Mouse (Mus musculus) cerebellum, postnatal 10 days (tissue): ENCODE results near the gene Agl.

ENCODE experiments used
- DNase-seq, 2 experiments: peaks; one replicate each; pipeline ENCODE4 v3.0.0; 2021; ENCODE audit warnings: mixed read lengths in 2 of 2

Gene Agl

DNA sequence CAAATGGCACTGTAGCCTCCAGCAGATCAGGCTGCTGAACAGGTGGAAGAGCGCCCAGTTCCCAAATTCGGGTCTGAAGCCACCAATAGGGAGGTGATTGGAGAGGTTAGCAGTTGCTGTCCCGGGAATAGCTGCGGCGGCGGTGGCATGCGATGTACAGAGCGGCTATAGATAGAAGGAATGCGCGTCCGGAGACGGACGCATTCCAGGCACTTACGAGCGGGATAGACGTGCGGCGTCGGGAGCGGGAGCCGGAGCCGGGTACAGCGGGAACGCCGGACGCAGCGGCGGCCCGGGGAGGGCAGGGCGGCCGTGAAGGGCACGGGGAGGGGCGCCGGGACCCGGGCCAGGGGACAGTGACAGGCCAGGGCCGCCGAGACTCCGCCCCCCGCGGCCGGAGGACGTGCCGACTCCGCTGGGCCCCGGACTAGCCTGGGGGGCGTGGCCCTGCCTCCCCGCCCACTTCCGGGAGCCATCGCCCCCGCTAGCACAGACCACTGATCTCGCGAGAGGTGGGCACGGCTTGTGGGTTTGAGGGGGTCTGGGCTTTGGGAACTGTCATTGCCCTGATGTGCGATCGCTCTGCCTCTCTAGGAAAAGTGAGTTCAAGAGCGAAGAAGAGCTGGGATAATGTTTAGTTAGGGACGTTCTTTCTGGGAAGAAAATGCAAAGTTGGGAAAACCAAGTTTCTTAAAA is at the start of gene Agl:
TSS of gene Agl (minus strand) at position 356 of the 696 bp plus-strand sequence.
- DNase-seq: peak; percentile 98 to 99

DNA sequence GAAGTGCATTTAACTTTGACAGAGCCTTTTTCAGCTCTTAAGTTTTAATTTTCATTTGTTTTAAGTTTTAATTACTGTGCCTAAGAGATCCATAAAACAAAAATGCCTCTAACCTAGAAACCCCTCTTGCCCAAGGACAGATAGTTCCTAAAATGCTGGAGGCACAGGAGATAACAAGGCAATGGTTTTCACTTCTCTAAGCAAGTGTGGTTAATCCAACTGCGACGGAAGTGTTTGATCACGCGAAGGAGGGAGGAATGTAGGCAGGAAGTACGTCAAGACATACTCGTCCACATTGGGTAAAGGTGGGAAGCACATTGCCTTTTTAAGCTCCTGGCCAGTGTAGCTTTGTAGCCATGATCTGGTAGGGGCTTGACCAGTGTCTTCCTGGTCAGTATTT is 49.6 kb upstream of the Agl start:
- no peak for DNase-seq

DNA sequence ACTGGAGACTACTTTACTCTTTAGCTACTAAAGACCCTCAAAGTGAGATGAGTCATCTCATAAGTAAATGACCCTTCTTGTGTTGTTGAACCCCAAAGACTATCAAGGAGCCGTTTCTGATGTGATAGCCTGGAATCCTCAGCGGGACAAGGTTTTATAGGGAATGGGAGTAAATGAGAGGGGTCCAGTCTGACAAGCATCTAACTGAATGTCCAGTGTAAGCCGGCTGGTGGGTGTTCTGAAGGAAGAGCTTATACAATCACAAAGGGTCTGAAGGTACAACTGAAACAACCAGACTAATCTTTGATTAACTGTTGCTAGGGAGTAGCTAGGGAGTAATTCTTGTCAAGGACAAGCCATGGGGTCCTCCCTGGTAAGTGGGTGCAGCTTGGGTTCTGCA is 44.5 kb upstream of the Agl start:
- no peak for DNase-seq

DNA sequence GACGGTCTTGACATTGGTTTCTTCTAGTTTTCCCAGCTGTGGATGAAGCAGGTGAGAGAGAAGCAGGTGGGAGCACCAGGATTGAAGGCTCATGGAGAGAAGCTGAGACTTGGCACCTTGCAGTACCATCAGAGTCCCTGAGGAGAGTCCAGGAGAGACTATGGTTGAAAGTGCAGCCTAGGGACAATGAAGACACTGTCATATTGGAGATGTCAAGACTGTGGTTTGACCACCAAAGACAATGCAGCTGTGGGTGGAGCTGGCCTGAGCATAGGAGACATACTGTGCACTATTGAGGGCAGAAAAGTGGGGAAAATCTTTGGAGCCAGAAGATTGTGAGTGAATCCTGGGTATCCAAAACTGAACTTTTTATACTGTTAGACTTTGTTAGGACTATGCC is 42.4 kb upstream of the Agl start:
- DNase-seq: no peak

DNA sequence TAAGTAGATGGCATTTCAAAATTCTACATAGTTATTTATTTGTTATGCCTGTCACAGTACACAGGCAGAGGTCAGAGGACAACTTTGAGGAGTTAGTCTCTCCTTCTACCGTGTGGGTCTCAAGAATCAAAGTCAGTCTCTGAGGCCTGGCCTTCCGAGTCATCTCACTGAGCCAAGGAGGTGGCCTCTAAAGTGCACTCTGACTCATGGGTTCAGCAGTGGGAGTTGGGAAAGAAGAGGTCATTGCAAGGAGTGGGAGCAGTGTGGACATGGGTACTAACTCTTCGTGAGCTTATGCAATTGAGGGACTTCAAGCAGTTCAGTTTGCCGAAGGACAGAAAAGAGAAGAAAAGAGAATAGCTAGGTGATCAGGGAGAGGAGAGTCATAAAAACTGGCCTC is 41.0 kb upstream of the Agl start:
- DNase-seq: no peak

DNA sequence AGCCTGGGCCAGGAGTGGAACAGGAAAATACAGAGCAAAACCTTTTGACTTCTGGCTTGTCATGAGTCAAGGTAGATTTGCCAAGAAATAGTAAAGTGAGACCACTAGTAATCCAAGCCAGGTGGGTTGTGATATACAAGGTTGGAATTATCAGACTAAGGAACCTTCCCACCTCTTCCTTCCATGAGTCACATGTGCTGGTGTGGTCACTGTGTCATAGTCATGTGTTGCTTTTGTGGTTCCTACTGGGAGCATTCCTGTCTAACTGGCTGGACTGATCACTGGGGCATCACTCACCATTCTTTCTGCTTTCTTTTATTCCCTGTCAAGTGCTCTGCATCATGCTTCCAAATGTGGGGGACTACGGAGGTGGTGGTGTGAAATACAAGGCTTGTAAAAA is 40.1 kb upstream of the Agl start:
- no peak for DNase-seq

DNA sequence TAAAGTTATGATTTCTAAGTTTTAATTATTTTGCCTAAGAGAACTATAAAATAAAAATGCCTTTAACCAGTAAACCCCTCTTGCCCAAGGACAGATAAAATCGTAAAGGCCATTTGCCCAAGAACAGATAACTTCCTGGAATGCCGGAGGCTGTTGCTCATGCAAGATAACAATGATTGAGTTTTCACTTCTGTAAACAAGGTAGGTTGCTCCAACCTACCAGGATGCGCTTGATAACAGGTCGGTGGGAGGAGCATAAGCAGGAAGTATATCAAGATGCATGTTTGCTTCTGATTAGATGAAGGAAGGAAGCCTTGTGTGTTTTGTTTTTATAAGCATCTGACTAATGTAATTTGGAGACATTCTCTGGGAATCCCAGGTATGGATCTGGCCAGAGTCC is 38.1 kb upstream of the Agl start:
- no peak for DNase-seq

DNA sequence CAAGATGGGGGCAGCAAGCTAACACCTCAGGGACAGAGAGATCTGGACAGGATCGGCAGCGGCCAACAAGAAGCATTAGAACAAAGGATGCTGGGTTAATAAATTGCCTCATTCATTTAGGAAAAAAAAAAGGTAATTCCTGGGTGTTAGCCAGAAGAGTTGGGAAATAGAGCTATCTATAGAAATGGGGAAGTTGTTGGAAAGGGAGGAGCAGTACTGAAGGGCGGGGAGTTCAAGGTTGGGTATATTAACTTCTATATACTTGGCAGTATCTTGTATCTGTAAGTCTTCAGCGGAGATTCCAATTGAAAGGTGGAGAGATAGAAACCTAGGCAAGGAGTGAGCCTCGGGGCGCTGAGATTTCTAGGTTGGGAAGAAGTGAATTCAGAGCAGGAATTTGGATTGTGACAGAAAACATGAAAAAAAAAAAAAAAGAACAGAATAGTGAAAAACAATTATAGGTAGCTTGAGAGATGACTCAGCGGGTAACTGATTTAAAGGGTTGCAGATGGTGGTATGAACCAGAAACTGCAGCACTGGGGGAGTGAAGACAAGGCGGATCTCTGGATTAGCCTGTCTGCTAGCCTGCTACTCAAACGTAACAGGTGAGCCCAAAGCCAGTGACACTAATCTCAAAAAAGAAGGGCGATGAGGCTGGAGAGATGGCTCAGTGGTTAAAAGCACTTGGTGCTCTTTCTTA is 37.1 kb upstream of the Agl start:
- DNase-seq: no peak

DNA sequence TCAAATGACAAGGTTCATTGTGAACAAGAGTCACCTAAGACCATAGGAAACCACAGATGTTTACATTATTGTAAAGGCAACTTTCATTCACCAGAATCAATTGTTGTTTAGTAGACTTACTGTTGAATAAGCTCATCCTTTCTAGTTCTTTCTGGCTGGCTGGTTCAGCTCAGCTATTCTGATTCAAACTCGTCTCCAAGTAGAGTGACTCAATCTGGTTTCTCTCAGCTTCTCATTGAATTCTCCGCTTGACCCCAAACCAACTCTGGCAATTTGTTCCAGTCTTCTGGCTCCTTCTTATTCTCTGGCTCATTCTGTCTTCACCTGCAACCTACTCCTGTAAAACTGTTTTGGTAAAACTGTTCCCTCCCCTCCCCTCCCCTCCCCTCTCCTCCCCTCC is 33.3 kb upstream of the Agl start:
- no peak for DNase-seq

DNA sequence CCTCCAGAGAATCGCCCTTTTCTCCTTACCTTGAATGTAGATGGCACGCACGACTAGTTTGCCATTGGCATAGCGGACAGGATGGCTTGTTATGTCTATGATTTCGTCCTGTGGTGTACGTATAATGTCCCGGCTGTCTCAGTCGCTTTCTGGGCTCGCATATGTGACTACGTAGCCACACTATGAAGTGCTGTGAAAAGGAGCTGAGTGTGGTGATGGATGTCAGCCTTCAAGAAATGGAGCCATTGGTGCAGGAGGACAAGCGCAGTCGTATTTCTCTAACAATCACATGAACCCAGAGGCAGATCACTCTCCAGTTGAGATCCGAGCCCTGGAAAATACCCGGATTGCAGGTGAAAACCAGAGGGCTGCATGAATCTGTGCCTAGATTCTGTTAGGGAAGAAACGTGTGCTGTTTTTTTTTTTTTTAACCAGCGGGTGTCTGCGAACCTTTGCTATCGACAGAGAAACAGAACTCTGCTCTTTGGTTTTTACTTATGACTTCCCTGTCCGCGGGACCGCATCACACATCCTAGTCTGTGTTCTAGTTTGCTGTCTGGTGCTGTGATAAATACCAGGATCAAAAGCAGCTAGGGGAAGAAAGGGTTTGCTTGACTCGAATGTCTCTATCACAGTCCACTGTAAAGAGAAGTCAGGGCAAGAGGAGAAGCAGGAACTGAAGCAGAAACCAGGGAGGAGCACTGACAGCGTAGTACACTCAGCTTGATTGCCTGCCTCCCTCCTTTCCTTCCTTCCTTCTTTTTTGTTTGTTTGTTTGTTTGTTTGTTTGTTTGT is 28.9 kb upstream of the Agl start:
- no peak for DNase-seq

DNA sequence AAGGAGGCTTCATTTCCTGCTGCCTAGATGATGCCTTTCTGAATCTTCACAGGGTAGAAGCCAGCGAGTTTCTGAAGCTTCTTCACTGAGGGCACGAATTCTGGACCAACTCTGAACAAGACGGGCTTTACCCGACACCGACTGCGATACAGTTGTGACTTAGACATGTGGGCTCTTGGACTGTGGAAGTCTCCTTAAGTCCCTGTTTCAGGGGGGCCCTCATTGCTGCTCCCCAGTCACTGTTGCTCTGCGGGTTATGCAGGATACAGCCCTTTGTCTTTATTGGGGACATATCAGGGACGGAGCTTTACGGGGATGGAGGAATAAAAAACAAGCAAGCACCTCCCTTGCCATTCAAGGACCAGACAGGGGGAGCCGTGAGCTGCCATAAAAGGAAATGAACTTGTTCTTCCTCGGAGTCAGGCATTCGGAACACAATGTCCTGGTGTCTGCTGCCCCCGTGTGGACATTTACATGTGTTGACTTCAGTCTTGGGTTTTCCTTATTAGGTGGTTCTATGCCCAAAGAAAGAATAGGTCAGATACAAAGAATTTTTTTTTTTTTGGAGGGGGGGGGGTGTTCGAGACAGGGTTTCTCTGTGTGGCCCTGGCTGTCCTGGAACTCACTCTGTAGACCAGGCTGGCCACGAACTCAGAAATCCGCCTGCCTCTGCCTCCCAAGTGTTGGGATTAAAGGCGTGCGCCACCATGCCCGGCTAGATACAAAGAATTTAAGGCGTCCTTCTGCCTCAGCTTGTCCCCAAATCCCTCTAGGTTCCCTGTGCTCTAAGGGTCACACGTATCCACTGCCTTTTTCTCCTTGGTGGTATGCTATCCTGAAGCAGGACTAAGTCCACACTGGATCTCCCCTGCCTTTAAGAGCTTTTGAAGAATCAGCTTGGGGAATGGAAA is 28.1 kb upstream of the Agl start:
- DNase-seq: peak; percentile 93 to 95

DNA sequence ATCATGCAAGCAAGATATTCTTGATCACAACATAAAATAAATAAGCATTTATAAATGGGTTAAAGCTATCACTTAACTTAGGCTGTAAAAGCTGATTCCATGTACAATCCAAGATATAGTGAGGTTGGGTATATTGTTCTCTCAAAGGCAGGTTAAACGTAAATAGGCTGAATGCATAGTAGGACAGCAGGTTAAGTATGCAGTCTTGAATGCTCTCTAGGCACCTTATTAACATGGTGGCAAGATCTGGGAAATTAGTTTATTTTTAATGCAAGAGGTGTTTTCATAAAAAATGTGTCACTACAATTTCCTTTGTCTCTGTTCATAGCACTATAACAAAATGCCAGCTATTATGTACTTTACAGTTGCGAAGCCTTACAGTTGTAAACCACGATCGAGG is 27.4 kb upstream of the Agl start:
- DNase-seq: no peak

DNA sequence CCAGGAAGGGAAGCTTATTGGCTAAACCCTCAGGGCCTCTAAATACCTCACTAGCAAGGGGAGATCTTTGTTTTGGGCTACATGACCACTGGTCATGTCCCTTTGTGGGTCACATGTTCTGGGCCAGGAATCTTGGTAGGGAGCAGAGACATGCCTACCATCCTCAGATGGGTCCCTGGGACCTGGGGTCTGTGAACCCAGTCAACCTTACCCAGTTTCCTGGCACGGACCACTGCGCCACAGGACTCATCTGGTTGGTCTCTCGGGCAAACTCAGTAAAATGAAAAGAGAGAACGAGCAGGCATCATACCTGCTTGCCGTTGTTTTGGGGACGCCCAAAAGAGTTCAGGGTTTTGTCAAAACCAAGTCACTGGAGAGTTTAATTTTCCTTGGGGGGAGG is 26.3 kb upstream of the Agl start:
- DNase-seq: no peak

DNA sequence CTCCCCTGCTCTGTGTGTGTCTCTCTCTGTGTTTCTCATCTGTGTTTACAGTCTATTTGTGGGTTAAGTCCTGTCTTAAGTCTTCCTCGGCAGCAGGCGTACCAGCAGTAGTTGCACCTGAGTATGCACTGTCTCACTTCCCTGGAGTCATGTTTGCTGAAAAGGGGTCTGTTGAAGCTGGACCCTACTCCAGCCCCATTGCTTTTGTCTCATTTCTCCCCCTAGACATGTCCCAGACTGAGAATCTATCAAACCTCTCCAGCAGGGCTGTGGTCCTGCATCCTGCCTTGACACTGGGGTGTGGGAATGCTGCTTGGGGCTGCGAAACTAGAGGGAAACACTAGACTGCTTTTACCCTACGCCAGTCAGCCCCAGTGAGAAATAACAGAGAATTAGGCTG is 25.5 kb upstream of the Agl start:
- DNase-seq: no peak

DNA sequence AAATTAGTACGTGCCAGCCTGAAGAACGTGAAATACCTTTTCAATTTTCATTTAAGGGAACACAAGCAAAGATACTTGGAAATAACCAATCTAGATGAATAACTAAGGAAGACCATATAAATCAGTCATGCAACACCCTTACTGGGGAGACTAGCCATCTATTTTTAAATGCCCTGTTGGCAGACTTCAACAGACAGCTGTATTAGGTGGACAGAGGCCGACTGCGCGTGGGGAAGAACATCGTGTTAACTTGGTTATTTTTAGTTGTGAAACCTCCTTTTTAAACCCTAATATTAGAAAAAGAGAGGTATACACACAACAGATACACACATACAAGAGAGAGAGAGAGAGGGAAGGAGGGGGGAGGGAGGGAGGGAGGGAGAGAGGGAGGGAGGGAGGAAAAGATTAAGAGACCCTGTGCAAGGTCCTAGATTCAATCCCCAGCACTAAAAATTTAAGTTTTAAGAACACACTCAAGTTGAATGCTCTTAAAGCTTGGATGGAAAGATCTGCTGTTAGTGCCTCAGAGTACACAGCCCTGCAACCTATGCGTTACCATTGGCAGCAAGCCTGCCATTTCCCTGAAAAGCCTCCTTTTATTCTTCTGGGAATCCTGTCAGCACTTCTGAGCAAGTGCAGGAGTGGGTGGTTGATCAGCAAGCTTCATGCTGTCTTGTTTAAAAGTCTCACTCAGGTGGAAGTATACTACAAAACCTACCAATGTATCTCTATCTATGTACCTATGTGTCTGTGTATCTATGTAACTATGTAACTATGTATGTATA is 24.8 kb upstream of the Agl start:
- DNase-seq: no peak

DNA sequence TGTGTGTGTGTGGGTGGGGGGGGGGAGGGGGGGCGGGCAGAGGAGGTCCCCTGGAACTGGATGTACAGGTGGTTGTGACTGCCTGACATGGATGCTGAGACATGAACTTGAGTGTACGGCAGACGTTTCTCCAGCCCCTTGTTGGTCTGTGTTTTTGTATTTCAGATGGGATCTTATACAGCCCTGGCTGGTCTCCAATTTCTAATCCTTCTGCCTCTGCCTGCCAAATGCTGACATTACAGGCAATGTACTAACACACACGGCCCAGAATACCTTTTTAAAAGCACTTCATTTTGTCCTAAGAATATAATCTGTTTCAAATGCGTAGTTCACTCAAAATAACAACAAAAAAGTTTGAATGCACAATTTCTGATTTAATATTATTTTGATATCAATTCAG is 23.4 kb upstream of the Agl start:
- peak; percentile 20 to 46 for DNase-seq

DNA sequence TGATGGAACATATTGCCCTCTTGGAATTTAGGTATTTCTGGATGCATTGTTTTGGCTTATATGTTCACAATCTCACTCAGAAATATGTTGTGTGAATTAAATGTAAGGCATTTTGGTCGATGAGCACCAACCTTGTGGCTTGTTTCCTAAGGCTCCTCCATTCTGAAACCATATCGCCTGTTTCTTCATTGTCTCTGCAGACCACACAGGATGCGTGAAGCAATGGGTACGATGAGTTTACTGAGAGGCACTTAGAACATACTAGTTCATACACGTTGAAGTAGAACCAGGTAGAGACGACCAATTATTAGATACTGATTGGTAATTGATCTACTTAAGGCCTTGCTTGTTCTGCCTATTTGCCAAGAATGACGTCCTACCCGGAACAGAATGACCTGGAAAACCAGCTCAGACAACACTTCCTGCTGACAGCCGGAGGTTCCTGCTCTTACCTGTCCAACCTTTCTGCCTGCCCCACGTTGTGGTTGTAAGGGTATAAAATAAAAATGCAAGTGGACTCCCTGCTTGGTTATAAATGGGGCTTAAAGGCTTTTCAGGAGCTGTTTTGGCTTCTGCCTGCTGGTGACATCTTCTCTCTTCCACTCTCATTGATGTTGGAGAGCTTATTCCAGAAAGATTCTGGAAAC is 21.4 kb upstream of the Agl start:
- DNase-seq: no peak

DNA sequence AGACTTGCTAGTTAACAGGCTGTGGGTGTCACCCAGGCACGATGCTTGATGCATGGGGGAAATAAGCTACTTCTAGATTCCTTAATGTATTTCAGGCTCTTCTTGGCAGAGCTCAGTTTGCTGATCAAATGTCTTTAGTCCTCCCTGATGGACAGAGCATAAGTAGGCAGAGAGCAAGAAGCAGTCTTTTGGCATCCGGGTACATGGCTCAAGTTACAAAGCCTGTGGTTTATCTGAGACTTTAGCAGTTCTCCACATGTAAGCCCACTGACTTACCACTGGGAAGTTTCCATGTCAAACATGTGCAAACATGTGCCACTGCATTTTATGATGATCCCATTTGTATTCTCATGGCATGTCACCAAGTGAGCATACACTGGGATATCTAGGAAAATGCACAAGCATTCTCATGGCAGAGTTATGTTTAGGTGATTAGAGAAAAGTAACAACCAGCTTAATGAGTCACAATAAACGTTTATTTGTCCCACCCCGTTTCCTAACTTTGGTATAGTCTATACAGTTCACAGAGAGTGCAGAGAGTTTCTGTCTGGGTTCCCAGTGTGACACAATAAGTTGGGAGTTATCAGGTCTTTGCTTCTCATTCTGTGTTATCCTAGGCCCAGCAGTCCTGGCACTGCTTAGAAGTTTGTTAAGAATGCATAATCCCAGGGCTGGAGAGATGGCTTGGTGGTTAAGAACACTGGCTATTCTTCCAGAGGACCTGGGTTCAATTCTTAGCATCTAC is 18.7 kb upstream of the Agl start:
- DNase-seq: no peak

DNA sequence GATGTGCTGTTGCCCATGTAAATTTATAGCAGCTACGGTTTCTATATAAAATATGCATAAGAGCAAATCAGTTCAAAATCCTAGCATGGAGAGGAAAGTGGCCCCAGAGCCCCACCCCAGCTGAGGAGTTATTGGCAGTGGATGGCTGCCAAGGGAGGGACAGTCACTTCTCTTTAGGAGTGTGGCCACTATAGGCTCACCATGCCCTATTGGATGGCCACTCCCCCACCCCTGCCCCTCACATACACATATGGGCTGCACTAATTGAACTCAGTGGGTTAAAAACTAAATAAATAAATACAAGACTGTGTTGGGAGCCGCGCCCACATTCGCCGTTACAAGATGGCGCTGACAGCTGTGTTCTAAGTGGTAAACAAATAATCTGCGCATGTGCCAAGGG is 9.3 kb upstream of the Agl start:
- no peak for DNase-seq

DNA sequence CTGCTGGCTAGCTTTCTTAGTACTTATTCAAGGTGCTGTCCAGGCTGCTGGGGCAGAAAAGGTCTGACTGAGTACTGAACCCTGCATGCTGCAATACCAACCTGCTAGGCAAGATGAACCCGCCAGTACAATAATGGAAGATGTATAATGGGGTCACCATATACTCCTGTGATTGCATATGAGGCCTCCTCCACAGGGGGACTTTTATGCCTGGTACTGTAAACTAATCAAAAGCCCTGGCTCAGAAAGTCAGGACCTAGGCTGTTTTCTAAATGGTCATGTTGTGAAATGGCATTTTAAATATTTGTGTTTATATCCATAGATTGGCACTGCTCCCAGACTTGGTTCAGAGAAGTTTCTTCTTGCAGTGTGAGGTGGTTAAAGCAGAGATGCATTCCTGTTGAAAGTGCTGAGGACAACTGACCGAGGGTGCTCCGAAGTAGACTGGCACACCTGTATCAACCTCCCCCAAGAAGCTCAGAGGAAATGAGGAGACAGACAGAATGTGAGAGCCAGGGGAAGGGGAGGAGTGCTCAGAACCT is 8.8 kb upstream of the Agl start:
- DNase-seq: no peak

DNA sequence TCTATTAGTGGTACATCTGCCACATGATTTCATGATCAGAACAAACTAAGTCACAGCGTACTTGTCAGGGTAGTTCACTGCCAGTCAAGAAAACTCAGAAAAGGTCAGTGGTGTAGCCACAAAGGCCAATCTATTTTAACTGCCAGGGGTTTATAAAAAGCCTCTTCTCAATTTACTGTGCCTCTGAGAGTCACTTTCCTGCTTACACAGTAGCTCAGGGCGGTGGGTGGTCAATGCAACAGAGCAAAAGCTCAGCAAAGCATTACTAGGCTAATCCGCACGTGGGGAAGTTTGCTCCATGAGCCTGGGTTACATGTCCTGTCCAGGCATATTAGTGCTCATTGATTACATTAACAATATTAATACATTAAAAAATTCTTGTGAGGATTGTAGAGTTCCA is 8.0 kb upstream of the Agl start:
- no peak for DNase-seq
